Mouse (Mus musculus): ENCODE data around the gene Itpkb.
A peak's percentile ranks its signal among the peaks of the same experiment; 100 is the strongest.
"Not testable (repeated sequence)": the region's sequence is repeated elsewhere in the genome, so short reads cannot be mapped to it uniquely, and the experiment has no call there.

Gene Itpkb

DNA sequence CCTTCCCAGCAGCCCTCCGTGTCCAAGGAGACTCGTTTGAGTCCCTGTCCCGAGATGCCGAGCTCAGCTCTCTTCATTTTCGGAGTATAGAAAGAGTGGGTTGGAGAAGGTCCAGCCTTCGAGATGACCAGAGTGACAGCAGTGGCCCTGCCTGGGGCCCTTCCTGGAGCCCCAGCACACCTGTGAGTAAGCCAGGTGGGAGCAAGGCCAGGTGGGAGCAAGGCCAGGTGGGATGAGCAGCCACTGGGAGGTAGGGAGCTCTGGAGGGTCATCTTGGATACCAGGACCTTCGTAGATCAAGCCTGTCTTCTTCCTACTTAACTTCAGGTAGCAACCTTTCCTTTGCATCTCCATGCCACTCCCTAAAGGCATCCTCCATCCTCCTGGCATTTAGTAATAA lies 37.8 kb downstream of the Itpkb start:
- no peak for DNase-seq (ENCODE audit: low spot score)

DNA sequence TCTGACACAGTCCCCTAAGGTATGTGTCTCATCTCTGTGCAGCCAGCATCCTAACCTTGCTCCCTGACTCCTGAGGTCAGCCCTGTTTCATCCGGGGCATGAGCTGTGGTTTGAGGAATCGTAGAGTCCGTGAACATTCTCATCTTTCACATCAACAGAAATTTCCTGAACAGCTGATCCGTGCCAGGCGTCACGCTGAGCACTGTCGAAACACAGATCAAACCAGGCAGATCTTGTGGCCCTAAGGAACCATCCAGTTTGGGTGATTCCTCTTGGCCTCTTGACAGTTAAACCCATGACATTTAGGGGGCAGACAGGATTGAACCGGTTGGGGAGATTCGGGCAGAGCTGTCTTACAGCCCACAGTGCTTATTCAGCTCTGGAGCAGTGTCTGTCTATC lies 38.4 kb downstream of the Itpkb start:
- DNase-seq (ENCODE audit: low spot score): no peak

DNA sequence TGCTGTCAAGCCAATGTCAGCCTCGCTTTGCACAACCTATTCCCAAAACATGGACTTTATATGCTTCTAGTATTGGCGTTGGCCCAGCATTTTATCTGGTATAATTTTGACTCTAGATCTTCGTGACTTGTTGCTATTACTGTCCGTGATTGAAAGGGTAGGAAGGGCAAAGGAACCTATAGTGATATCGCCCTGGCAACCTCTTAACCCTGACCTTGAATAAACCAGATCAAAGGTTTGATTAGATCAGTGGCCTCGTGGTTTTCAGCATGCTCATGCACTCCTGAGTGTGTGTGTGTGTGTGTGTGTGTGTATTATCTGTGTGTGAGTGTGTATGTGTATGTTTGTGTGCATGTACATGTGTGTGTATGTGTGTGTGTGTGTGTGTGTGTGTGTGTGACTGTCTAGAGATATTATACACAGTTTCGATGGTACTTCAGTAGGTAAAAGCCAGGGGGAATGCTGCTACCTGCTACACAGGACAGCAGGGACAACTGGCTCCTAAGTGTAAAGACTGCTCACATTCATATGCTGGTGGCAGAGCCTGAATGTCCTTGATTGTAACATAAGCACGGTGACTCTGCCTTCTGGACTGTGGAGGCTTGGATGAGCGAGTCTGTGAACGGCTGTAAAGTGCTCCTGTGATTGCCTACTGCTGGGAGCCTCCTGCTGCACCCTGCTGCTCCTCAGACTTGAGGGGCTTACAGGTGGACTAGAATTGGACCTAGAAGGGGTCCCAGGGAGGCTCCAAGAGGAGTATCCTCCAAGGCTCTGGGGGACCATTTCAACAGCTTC lies 40.8 kb downstream of the Itpkb start:
- DNase-seq (ENCODE audit: low spot score): no peak

DNA sequence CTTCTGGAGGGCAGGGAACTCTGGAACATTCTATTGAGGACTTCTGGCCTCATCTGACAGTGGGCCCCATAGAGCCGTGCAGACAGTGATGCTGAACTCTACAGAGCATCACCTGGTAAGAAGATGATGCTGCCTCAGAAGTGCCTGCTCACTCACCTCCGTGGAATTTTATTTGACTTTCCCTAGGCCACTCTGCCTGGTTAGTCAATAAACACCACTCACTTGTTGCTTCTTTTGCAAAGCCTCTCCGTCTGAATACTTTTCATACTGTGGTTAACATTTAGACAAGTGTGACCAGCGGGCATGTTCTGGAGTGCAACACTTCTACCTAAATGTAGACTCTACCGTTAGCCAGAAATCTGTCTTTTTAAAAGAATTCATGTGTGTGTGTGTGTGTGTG lies 42.0 kb downstream of the Itpkb start:
- not testable (repeated sequence) for DNase-seq (ENCODE audit: low spot score)

DNA sequence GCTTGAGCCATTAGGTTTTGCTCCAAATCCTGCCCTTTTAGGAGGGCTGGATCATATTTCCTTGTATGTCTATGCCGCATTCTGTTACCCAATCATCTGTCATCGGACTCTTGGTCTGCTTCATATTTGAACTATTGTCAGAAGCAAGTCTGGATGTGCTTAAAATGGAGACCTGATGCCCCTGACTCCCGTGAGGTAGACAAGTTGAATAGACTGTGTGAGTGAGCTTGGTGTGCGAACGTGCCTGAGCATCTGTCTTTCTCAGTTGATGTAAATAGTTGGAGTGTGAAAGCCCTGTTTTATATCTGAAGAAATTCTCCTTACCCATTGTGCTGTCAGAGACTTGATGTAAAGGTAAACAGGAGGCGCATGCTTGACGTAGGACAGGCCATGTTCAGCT lies 46.3 kb downstream of the Itpkb start:
- no peak for DNase-seq (ENCODE audit: low spot score)

DNA sequence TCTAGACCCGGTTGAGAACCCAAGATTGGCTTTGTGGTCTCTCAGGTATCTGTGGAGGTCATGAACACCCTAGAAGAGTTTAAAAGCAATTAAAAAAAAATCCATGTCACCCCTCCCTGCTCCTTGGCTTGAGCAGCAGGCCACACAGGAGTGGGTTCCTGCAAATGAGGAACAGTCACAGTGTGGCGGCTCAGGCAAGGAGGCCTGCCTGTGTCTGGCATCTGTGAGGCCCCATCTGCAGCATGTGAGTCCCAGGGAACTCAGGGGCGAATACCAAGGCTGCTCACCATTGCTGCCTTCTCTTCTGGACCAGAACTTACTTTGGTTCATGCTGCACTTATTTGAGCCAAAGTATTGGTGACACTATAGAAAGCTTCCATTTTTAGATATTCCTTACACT lies 49.3 kb downstream of the Itpkb start:
- DNase-seq (ENCODE audit: low spot score): no peak

DNA sequence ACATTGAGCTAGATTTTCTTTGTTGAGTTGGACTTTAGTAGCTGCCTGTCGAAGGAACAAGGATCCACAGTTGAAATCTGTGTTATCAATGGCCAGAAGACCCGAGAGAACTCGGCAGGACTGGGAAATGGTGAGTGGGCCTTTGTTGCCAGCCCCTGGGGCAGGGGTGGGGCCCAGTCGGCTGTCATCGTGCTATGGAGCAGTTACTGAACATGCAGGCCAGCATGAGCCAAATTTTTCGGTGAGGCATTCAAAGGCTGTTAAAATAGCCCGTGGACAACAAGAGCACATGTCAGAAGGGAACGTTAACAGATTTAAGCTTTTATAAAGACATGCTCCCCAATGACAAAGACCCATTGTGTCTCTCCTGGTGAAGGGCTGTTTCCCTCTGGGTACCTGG lies 52.1 kb downstream of the Itpkb start:
- no peak for DNase-seq (ENCODE audit: low spot score)

DNA sequence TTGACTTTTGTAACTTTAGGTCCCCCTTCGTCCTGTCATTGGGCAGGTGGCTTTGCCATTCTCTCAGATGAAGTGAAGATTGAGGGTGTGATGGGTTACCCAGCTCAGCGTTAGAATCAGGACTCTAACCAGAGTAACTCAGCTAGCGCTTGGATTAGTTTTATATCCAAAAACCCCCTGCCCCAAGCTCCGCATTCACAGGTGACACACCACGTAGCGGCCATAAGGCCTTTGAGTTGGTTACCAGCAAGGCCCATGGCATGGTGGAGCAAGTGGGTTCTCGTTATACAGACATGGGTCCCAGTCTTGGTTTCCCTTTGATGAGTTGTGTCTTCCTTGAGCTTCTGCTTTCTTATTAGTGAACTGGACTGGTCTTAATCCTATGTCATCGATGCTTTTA lies 53.6 kb downstream of the Itpkb start:
- no peak for DNase-seq (ENCODE audit: low spot score)

DNA sequence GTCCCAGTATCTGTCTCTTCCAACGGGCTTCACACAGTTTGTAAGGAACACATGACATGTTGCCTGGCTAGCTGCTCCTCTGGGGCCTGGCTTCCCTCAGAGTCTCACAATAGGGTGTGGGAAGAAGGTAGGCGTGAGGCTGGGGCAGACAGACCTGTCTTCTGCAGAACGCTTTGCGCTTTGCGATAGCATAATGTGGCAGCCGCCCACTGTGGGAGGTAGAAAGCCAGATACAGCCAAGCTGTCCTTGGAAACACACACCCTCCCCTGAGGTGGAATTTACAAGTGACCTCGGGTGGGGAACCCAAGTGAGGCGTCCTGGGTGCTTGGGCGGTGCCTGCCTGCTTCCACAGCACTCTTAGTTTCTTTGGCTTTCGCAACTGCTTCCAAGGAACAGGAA lies 54.2 kb downstream of the Itpkb start:
- no peak for DNase-seq (ENCODE audit: low spot score)

DNA sequence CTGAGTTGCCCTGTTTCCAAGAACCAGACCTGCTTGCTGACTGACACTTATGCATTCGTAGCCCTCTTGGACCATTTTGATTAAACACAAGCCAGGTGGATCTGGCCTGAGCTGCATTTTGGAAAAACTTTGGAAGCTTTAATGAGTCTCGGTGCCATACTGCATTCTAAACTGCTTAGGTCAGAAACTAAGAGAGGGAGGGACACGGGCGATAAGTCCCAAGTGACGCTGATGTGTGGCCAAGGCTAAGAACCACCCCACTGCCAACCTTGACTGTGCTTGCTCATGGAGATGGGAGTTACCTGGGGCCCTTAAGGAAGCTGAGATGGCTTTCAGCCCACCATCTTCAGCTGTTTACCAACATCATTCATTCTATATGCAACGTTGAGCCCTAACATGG lies 55.0 kb downstream of the Itpkb start:
- DNase-seq (ENCODE audit: low spot score): no peak

DNA sequence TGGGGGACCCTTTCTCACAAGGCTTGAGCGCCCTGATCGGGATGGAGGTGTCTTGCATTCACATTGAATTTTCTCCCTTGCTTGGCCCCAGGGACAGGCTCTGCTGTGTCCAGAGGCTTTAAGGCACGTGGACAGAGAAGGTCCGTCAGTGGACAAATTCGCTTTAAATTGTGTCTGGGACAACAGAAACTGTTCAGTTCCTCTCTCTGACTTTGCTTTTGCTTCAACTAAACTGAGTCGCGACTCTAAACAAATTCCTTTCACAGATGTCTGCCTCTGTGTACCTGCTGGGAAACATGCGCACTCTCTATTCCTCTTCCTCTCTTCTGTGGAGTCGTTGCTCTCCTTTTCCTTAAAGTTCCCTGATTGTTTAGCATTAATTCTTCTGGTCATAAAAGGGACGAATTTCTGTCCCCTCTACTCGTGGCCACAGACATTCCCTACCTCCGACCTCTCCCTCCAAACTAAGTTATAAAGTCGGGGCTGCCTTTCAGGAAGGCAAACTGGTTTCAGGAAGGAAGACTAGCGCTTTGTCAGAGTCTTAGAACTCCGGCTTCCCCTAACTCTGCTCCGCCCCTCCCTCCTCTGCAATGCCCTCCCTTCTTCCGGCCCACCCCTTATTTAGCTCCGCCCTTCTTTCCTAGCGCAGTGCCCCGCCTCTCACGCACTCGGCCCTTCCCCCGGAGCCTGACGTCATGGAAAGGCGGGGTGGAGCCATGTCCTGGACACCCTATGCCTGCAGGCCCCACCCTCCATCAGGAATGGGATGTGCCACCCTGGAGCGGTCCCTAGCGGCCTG lies 56.9 kb downstream of the Itpkb start:
- peak; percentile 98 for DNase-seq (ENCODE audit: low spot score)

DNA sequence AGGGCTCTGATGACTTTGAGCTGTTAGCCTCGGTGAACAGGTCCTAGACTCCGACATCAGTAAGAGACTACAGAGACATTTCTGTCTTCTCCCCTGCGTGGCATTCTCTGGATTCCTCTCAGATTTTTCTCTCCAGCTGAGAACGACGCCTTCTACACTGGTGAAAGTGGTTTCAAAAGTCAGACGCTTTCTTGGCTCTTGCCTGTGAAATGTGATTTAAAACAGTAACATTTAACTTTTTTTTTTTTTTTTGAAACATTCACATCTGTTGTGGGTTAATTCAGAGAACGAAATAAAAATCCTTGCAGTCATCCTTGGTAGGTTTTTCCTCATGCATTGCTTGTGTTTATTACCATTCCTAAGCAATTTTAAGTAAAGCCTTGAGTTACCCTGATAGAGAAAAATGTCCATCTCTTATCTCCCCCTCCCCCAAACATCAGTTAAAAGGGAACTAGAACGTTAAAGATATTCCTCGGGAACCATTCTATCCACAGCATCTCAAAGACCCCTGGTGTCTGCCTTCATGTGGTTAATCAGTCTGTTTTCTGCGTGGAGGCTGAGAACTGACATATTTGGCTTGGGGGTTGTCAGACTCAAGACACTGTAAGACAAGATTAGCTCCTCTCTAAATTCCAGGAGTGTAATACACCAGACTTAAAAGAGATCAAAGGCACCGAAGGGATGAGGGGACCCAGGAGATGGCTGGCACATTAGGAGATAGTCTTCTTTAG lies 57.6 kb downstream of the Itpkb start:
- no peak for DNase-seq (ENCODE audit: low spot score)

DNA sequence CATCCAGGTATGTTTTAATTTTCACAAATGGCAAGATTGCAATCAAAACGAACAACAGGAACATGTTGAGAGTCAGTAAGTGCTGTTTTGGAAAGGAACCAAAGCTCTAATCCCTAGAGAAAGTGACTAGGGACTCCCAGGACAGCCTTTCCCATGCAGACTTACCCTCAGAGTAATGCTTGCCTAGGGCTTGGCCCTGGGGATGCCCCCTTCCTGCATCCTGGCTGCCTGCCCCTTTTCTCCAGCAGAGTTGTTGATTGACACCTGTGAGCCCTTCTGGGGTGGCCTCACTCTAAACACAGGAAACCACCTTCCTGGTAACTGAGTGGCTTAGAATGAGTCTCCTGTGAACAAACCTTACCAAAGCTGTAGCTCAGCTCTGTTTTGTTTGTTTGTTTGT lies 58.2 kb downstream of the Itpkb start:
- DNase-seq (ENCODE audit: low spot score): no peak

DNA sequence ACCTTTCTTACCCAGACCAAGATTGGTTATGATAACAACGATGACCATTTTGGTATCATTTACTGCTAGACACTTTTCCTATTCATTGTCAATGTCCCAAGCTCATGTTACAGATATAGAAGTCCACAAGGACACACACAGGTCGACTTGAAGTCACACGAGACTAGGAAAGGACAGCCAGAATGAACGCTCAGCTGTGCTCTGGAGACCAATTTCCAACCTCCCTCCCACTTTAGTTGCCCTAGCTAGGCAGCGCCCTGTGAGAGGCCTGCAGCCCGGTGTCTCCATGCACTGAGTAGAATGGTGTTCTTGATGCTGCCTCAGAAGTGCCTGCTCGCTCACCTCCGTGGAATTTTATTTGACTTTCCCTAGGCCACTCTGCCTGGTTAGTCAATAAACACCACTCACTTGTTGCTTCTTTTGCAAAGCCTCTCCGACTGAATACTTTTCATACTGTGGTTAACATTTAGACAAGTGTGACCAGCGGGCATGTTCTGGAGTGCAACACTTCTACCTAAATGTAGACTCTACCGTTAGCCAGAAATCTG lies 59.0 kb downstream of the Itpkb start:
- not testable (repeated sequence) for DNase-seq (ENCODE audit: low spot score)

DNA sequence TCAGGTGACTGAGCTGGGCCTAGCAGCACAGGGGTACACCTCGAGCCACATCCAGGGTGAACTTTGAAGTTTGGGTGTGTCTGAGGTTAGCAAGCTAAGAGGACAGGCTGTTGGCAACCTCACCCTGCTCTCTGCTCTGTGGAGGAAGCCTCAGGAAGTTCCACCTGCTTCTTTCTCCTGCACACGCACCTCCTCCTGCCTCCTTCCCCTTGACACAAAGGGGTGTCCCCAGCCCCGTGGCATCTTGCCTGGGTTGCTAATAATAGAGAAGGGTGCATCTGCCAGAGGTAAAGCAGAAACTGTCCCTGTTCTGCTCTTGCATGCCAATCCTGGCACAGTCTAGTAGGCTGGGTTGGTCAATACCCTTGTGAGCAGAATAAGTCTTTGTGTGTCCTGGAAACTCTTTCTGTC lies 60.0 kb downstream of the Itpkb start:
- DNase-seq (ENCODE audit: low spot score): no peak

DNA sequence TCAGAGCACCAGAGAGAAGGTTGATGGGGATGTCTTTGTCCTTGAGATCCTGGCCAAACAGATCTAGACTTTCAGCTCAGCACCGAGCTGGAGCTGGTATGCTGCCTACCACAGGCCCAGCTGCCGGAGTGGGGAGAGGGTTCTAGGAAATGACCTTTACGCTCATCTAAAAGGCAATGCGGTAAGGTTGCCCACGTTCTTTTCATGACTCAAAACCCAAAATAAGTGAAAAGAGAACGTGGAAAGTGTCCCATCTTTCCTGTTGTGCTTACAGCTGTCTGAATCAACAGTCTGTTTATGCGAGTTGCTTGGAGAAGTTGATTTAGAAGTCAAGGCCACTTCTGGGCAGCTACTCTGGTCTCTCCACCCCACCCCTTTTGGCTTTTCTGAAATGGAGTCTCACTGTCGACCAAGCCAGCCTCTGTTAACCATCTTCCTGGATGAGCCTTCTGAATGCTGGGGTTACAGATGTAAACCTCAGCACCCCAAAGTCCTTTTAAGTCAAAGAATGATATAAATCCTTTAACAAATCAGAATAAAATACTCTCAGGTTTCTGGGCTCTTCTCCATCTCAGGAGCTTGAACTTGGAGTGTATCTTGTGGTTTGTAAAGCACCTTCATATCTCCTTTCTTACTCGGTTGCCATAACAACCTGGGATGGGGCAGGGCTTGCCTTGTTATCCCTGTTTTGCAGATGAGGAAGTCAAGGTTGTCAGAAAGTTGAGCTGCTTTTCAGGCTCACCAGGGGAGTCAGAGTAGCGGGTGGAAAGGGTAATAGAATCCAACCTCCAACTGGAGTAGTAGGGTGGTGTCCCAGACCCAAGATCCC lies 60.7 kb downstream of the Itpkb start:
- no peak for DNase-seq (ENCODE audit: low spot score)

DNA sequence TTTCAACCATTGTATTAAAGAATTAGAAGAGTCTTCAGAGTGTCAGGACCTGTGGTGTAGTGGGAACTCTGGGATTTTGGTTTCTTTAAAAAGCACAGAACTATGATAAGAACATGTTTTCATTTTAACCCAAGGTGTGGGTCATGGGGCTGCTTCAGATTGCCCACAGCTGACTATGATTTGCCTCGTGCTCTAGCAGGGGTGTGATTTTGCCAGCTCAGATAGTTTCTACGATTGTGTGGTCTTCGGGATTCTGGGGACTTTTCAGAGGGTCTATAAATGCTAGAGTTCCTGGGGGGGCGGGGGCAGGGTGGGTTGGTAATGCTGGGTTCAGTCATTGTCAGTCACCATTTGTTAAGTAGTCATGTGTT lies 61.3 kb downstream of the Itpkb start:
- no peak for DNase-seq (ENCODE audit: low spot score)

DNA sequence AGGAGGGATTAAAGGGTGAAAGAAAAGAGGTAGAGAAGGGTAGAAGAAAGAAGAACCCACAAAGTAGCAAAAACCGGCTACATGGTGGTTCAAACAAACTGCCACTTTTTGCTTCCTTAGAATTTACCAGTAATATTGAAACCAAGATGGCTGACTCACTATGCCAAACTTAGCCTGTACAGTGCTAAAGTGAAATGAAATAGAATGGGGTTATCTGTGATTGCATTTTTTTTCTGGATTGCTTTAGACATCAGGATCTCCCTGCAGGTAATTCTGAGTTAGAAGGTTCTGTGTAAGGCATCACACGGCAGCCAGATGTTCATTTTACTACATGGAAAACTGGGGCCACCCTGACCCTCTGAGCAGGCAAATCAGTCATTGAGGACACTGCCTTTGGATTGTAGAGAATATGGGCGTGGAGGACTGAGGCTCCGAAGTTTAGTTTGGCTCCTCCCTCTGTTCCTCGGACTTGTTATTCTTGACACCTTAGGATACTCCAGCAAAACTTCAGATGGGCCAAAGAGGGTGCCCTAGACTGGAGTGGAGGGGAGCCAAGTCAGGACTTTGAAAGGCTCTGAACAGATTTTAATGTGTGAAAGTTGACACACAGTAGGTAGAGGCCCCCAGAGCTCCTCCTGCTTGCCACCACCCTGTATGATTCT lies 62.0 kb downstream of the Itpkb start:
- no peak for DNase-seq (ENCODE audit: low spot score)

DNA sequence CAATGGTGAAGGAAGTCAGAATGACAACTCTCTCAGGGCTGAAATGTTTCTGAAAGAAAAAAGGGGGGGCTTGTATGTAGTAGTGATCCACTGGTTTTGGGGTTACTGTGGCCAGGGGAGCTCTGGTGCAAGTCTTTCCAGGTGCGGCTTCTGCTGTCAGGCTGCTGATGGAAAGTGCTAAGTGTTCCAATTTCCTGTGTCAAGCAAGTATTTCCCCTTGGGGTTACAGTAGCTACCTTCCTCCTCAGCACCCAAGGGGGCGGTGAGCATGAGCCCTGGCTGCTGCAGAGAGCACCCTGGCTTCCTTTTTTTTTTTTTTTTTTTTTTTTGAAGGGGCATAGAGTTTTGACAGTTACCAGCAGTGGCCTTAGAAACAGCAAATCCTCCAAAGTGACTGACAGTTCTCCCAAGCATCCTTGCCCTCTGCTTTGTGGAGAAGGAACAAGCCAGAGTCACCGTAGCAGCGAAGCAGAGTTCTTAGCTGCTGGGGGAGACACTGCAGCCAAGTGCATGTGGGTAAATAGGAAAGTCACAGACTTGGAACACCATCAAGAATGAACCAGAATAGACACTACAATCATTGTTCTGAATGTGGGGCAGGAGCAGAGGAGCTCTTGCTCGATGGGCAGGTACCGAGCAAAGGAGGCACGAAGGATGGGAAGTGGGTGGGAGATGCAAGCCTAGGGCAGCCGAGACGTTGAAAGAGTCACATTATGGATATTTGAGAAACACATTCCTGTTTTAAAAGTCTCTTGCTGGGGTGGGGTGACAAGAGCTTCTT lies 62.9 kb downstream of the Itpkb start:
- no peak for DNase-seq (ENCODE audit: low spot score)

DNA sequence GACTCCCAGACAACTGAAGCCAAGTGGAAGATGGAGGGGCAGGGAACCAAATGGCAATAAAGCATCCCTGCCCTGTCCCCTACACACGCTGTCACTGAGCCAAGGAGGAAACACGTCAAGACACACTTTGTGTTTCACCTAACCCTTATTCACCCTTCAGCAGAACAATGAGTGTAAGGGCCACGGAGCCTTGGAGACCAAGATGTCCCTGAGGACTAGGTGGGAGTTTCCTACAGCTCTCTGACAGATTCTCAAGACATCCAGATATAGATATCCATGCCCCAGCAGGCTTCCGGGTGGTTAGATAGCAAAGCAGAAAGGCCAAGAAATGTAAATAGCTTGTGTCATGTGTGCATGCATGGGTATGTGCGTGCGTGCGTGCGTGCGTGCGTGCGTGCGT lies 63.6 kb downstream of the Itpkb start:
- DNase-seq (ENCODE audit: low spot score): no peak
